Mouse (Mus musculus): ENCODE data around the gene Olfr218. TPM values are rescaled to one million over a fixed set of nuclear protein-coding genes. Genes with fewer than 3 reads are reported as not detected.
"Not testable (repeated sequence)": the region's sequence is repeated elsewhere in the genome, so short reads cannot be mapped to it uniquely, and the experiment has no call there.

Olfr218 gene
- polyA plus RNA-seq (2015; fragmentation: Nextera tagmentation; extraction: Ambion mirVana), result not detected in 2 replicates

GRCm38 (mm10) chr1:173197508-173197907, at the start of gene Olfr218:
TSS of gene Olfr218 (plus strand) at chr1:173197808.
- Histone ChIP-seq H3K4me1 (replicated peaks) (no peaks in the 10 kb centered on the region), H3K4me3 (no peak within 1 kb of the TSS), H3K27me3 (no peaks in the 10 kb centered on the region), H3K9ac (no peak within 1 kb of the TSS), H3K9me3 (no peaks in the 10 kb centered on the region), H3K27ac (replicated peaks) (no peak within 1 kb of the TSS), H3K36me3 (no peaks in the 10 kb centered on the region), H3K4me2 (no peak within 1 kb of the TSS)
- 67% methylated on average over 5 of the region's 5 CpGs for WGBS
- no peak for ATAC-seq (ENCODE audit: low FRiP score, low read depth)

DNA sequence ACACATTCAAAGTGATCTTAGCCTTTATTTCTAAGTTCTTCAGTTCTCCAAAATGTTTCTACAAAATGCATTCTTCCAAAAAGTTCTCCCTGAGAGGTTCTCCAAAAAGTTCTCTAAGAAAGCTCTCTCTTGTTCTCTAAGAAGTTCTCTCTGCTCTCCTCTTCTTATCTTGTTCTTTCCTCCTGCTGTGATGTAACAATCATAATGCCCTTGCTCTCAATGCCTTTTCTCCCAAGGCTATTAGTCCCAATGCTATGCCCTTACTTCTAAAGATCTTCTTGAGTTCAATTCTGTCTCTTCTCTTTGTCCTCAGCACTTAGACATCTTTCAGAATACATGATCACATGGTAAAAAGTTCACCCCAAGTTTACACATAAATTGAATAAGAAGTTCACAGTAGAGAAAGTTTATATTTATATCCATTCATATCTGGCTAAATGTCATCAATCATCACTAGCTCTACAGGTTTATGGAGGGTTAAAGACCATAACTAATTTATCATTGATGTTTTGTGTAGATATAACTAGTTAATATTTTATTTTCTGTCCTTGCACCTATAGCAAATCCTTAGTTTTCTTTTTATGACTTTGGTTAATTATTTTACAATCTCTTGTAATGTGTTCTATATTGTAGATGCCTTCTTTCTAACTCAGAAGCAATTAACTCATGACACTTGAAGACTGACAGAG, 23.3 kb upstream of the Olfr218 start:
- Histone ChIP-seq H3K27ac (replicated peaks) (no peak overlapping the region), H3K4me1 (replicated peaks) (no peaks in the 10 kb centered on the region), H3K27me3 (no peaks in the 10 kb centered on the region), H3K9ac (no peak overlapping the region), H3K36me3 (no peaks in the 10 kb centered on the region), H3K4me2 (no peak overlapping the region), H3K9me3 (no peaks in the 10 kb centered on the region), H3K4me3 (no peak overlapping the region)
- no peak for ATAC-seq (ENCODE audit: low FRiP score, low read depth)

- Histone ChIP-seq H3K36me3 (no peaks in the 10 kb centered on the region), H3K9ac (no peak within 1 kb of the TSS), H3K9me3 (no peaks in the 10 kb centered on the region), H3K4me2 (no peak within 1 kb of the TSS), H3K4me1 (replicated peaks) (no peaks in the 10 kb centered on the region), H3K27me3 (no peaks in the 10 kb centered on the region), H3K27ac (replicated peaks) (no peak within 1 kb of the TSS), H3K4me3 (no peak within 1 kb of the TSS)
- no peak for ATAC-seq (ENCODE audit: low FRiP score, low read depth)
- WGBS, result 70% methylated on average over 3 of the region's 3 CpGs
Measured at GRCm38 (mm10) chr1:173190540-173190939, 7.1 kb upstream of the Olfr218 start, which contains the start of gene Olfr1406. TSS of gene Olfr1406 (minus strand) at chr1:173190640.

DNA sequence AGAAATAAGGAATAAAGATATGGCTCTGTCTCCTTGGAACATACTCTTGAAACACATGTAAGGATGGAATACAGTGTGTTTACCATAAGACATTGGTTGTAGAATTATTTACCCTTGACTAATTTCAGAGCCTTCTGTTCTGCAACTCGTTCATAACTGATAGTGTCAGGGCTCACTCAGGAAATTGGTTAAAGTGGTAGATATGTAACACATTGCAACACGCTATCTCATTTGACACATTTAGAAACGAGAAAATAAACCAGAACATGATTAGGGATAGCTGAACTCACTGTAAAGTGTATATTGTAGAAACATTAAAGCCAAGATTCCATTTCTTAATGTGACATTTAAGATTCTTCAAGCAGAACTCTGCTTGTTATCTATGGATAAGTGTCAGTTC, 5.5 kb upstream of the Olfr218 start:
- H3K36me3 ChIP-seq, result no peaks in the 10 kb centered on the region
- no peak overlapping the region for H3K4me2 ChIP-seq
- no peaks in the 10 kb centered on the region for H3K9me3 ChIP-seq
- H3K27me3 ChIP-seq, result no peaks in the 10 kb centered on the region
- no peak overlapping the region for H3K27ac ChIP-seq (replicated peaks)
- no peak overlapping the region for H3K9ac ChIP-seq
- H3K4me1 ChIP-seq (replicated peaks), result no peaks in the 10 kb centered on the region
- no peak overlapping the region for H3K4me3 ChIP-seq
- no peak for ATAC-seq (ENCODE audit: low FRiP score, low read depth)
- 84% methylated on average over 3 of the region's 3 CpGs for WGBS

GRCm38 (mm10) chr1:173196359-173196758, 1.2 kb upstream of the Olfr218 start:
- H3K9ac ChIP-seq, result no peak overlapping the region
- H3K4me2 ChIP-seq, result no peak overlapping the region
- no peak overlapping the region for H3K27ac ChIP-seq (replicated peaks)
- H3K4me3 ChIP-seq, result no peak overlapping the region
- H3K36me3 ChIP-seq, result no peaks in the 10 kb centered on the region
- no peaks in the 10 kb centered on the region for H3K27me3 ChIP-seq
- ATAC-seq (ENCODE audit: low FRiP score, low read depth), result no peak
- no peaks in the 10 kb centered on the region for H3K4me1 ChIP-seq (replicated peaks)
- 85% methylated on average over 2 of the region's 2 CpGs for WGBS
- H3K9me3 ChIP-seq, result no peaks in the 10 kb centered on the region

GRCm38 (mm10) chr1:173212092-173212491, 14.5 kb downstream of the Olfr218 start, which contains the start of gene Olfr1404:
TSS of gene Olfr1404 (plus strand) at chr1:173212392.
- H3K27ac ChIP-seq (replicated peaks), result no peak within 1 kb of the TSS
- no peaks in the 10 kb centered on the region for H3K4me1 ChIP-seq (replicated peaks)
- 87% methylated on average over 5 of the region's 5 CpGs for WGBS
- H3K4me3 ChIP-seq, result no peak within 1 kb of the TSS
- no peaks in the 10 kb centered on the region for H3K36me3 ChIP-seq
- H3K9me3 ChIP-seq, result no peaks in the 10 kb centered on the region
- H3K9ac ChIP-seq, result no peak within 1 kb of the TSS
- no peak for ATAC-seq (ENCODE audit: low FRiP score, low read depth)
- no peaks in the 10 kb centered on the region for H3K27me3 ChIP-seq
- H3K4me2 ChIP-seq, result no peak within 1 kb of the TSS

GRCm38 (mm10) chr1:173216481-173216880, 18.9 kb downstream of the Olfr218 start:
- no peak for ATAC-seq (ENCODE audit: low FRiP score, low read depth)
- Histone ChIP-seq H3K36me3 (no peaks in the 10 kb centered on the region), H3K27me3 (no peaks in the 10 kb centered on the region), H3K4me2 (no peak overlapping the region), H3K9me3 (no peaks in the 10 kb centered on the region), H3K4me1 (replicated peaks) (no peaks in the 10 kb centered on the region), H3K9ac (no peak overlapping the region), H3K4me3 (no peak overlapping the region), H3K27ac (replicated peaks) (no peak overlapping the region)
- 92% methylated on average over 3 of the region's 3 CpGs for WGBS

DNA sequence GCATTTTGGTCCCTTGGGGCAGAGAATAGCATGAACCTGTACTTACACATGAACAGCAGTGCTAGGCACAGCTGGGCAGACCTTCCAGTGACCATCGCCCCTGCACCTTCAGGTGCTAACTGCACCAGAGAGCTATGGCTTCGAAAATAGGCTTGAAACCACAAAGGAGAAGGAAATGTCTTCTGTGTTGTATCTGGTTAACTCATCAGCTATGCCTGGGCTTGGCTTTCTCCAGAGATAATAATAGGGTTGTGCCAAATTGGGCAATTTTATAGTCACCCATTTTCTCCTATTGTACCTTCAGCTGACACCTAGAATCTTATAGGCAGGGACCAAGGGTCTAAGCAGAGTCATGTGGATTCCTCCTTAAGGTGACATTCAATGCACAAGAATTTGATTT, 29.5 kb downstream of the Olfr218 start, which contains the start of gene Fcer1a:
TSS of gene Fcer1a (minus strand) at position 134 of the 400 bp plus-strand sequence.
- no peak for ATAC-seq (ENCODE audit: low FRiP score, low read depth)

DNA sequence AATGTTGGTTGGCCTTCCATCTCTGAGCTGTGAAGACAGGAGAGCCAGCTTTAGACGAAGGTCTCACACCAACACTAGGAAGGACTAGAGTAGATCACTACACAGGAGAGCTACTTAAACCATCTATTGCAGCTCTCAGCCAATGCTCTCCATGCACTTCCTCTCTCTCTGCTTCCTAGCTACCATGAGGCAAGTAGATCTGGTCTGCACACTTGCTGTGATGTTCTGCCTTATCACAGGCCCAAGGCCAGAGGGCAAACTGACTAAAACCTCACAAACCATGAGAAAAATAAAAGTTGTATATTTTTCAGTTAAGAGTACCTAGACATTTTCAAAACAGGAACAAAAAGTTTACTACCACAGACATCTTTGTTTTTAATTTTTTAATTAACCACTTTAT, 39.4 kb downstream of the Olfr218 start:
- H3K4me2 ChIP-seq; H3K9ac ChIP-seq; H3K27ac ChIP-seq (replicated peaks); H3K4me1 ChIP-seq (replicated peaks); ATAC-seq (ENCODE audit: low FRiP score, low read depth); H3K9me3 ChIP-seq; H3K27me3 ChIP-seq; H3K36me3 ChIP-seq; H3K4me3 ChIP-seq: not testable (repeated sequence)
- 83% methylated on average over 1 of the region's 1 CpGs for WGBS

More for the DNA sequence above, 29.5 kb downstream of the Olfr218 start, which contains the start of gene Fcer1a:
- Histone ChIP-seq H3K27me3 (no peaks in the 10 kb centered on the region), H3K36me3 (no peaks in the 10 kb centered on the region), H3K9me3 (no peaks in the 10 kb centered on the region), H3K4me3 (no peak within 1 kb of the TSS), H3K27ac (replicated peaks) (no peak within 1 kb of the TSS), H3K4me2 (no peak within 1 kb of the TSS), H3K9ac (no peak within 1 kb of the TSS), H3K4me1 (replicated peaks) (no peaks in the 10 kb centered on the region)
- 86% methylated on average over 2 of the region's 2 CpGs for WGBS

GRCm38 (mm10) chr1:173249888-173250287, 52.3 kb downstream of the Olfr218 start:
- H3K9me3 ChIP-seq, result no peaks in the 10 kb centered on the region
- no peaks in the 10 kb centered on the region for H3K27me3 ChIP-seq
- H3K9ac ChIP-seq, result no peak overlapping the region
- 95% methylated on average over 3 of the region's 3 CpGs for WGBS
- H3K4me1 ChIP-seq (replicated peaks), result no peaks in the 10 kb centered on the region
- H3K4me2 ChIP-seq, result no peak overlapping the region
- no peaks in the 10 kb centered on the region for H3K36me3 ChIP-seq
- no peak overlapping the region for H3K27ac ChIP-seq (replicated peaks)
- no peak overlapping the region for H3K4me3 ChIP-seq
- no peak for ATAC-seq (ENCODE audit: low FRiP score, low read depth)

All from hindbrain, embryonic 15.5 days (tissue).